Mouse (Mus musculus): ENCODE measurements at regions not wholly inside any gene's neighbourhood (a gene's known extent, or its start where the extent isn't known, plus 50 kb on each side); places are given as distances from the start of the nearest gene placed in this dataset.

- H3K27me3 ChIP-seq (ENCODE audit: control insufficient read depth, insufficient read depth, low read length), result no peaks in the 10 kb centered on the region
- H3K27ac ChIP-seq (ENCODE audit: control insufficient read depth, insufficient read depth, low read length), result no peak overlapping the region
- no peaks in the 10 kb centered on the region for H3K4me1 ChIP-seq (replicated peaks; ENCODE audit: control insufficient read depth, insufficient read depth, low read length)
- TF ChIP-seq POLR2A (IDR thresholded peaks at IDR 0.05; ENCODE audit: control insufficient read depth, extremely low read depth, insufficient read depth, low read length, poor library complexity) (no peak), CTCF (IDR thresholded peaks at IDR 0.05; ENCODE audit: borderline replicate concordance, control insufficient read depth, extremely low read depth, insufficient read depth, low read length, poor library complexity) (no peak)
- no peak for DNase-seq
- 84% methylated on average over 3 of the region's 3 CpGs for WGBS
- no peaks in the 10 kb centered on the region for H3K36me3 ChIP-seq (ENCODE audit: control insufficient read depth, insufficient read depth, low read length)
- H3K4me3 ChIP-seq (ENCODE audit: control insufficient read depth, insufficient read depth, low read length), result no peak overlapping the region
Measured at GRCm38 (mm10) chr15:62448116-62448515, 1396.9 kb downstream of the Gsdmc2 start.

- Histone ChIP-seq H3K4me3 (ENCODE audit: control insufficient read depth, insufficient read depth, low read length) (no peak overlapping the region), H3K27me3 (ENCODE audit: control insufficient read depth, insufficient read depth, low read length) (no peaks in the 10 kb centered on the region), H3K36me3 (ENCODE audit: control insufficient read depth, insufficient read depth, low read length) (no peaks in the 10 kb centered on the region), H3K27ac (ENCODE audit: control insufficient read depth, insufficient read depth, low read length) (no peak overlapping the region), H3K4me1 (replicated peaks; ENCODE audit: control insufficient read depth, insufficient read depth, low read length) (no peaks in the 10 kb centered on the region)
- 83% methylated on average over 5 of the region's 5 CpGs for WGBS
- no peak for DNase-seq
- TF ChIP-seq CTCF (IDR thresholded peaks at IDR 0.05; ENCODE audit: borderline replicate concordance, control insufficient read depth, extremely low read depth, insufficient read depth, low read length, poor library complexity) (no peak), POLR2A (IDR thresholded peaks at IDR 0.05; ENCODE audit: control insufficient read depth, extremely low read depth, insufficient read depth, low read length, poor library complexity) (no peak)
Measured at GRCm38 (mm10) chr15:62439211-62439610, 1405.8 kb downstream of the Gsdmc2 start.

- Histone ChIP-seq H3K4me1 (replicated peaks; ENCODE audit: control insufficient read depth, insufficient read depth, low read length) (no peaks in the 10 kb centered on the region), H3K36me3 (ENCODE audit: control insufficient read depth, insufficient read depth, low read length) (no peaks in the 10 kb centered on the region), H3K27me3 (ENCODE audit: control insufficient read depth, insufficient read depth, low read length) (no peaks in the 10 kb centered on the region), H3K4me3 (ENCODE audit: control insufficient read depth, insufficient read depth, low read length) (no peak overlapping the region), H3K27ac (ENCODE audit: control insufficient read depth, insufficient read depth, low read length) (no peak overlapping the region)
- no peak for DNase-seq
- WGBS, result 96% methylated on average over 5 of the region's 5 CpGs
- TF ChIP-seq POLR2A (IDR thresholded peaks at IDR 0.05; ENCODE audit: control insufficient read depth, extremely low read depth, insufficient read depth, low read length, poor library complexity), result no peak
- no peak for TF ChIP-seq CTCF (IDR thresholded peaks at IDR 0.05; ENCODE audit: borderline replicate concordance, control insufficient read depth, extremely low read depth, insufficient read depth, low read length, poor library complexity)
Measured at GRCm38 (mm10) chr15:62436631-62437030, 1408.3 kb downstream of the Gsdmc2 start.

DNA sequence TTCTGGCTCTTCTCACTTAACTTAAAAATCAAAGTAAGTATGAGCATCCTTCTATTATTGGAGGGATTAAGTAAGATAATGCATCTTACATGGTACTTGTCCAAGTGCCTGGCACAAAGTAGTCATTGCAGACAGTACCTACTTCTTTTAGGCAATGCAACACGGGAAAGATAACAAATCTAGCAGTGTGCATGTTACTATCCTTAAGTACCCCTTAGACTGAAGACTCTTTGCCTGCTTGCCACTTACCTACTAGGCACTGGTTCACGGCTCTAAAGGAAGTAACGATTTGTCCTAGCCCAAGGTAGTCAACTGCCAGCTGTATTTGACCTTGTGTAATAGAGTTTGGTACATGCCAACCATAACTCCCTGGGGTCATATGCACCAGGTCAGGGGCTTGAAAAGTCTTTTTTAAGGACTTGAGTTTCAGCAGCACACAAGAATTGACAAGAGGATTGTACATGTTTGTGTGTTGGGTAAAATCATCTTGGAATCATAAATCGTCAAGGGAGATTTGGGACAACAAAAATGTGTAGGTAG, 1409.8 kb downstream of the Gsdmc2 start:
- DNase-seq, result no peak
- no peak for TF ChIP-seq POLR2A (IDR thresholded peaks at IDR 0.05; ENCODE audit: control insufficient read depth, extremely low read depth, insufficient read depth, low read length, poor library complexity)
- no peak for TF ChIP-seq CTCF (IDR thresholded peaks at IDR 0.05; ENCODE audit: borderline replicate concordance, control insufficient read depth, extremely low read depth, insufficient read depth, low read length, poor library complexity)
- Histone ChIP-seq H3K27me3 (ENCODE audit: control insufficient read depth, insufficient read depth, low read length) (no peaks in the 10 kb centered on the region), H3K27ac (ENCODE audit: control insufficient read depth, insufficient read depth, low read length) (no peak overlapping the region), H3K4me1 (replicated peaks; ENCODE audit: control insufficient read depth, insufficient read depth, low read length) (no peaks in the 10 kb centered on the region), H3K4me3 (ENCODE audit: control insufficient read depth, insufficient read depth, low read length) (no peak overlapping the region), H3K36me3 (ENCODE audit: control insufficient read depth, insufficient read depth, low read length) (no peaks in the 10 kb centered on the region)
- WGBS, result 97% methylated on average over 4 of the region's 4 CpGs

GRCm38 (mm10) chr15:62432742-62433245, 1412.2 kb downstream of the Gsdmc2 start:
- H3K27ac ChIP-seq (ENCODE audit: control insufficient read depth, insufficient read depth, low read length), result no peak overlapping the region
- H3K36me3 ChIP-seq (ENCODE audit: control insufficient read depth, insufficient read depth, low read length), result no peaks in the 10 kb centered on the region
- no peak for DNase-seq
- no peak overlapping the region for H3K4me3 ChIP-seq (ENCODE audit: control insufficient read depth, insufficient read depth, low read length)
- no peaks in the 10 kb centered on the region for H3K27me3 ChIP-seq (ENCODE audit: control insufficient read depth, insufficient read depth, low read length)
- 97% methylated on average over 1 of the region's 1 CpGs for whole genome bisulfite sequencing
- TF ChIP-seq CTCF (IDR thresholded peaks at IDR 0.05; ENCODE audit: borderline replicate concordance, control insufficient read depth, extremely low read depth, insufficient read depth, low read length, poor library complexity) (no peak), POLR2A (IDR thresholded peaks at IDR 0.05; ENCODE audit: control insufficient read depth, extremely low read depth, insufficient read depth, low read length, poor library complexity) (no peak)
- no peaks in the 10 kb centered on the region for H3K4me1 ChIP-seq (replicated peaks; ENCODE audit: control insufficient read depth, insufficient read depth, low read length)

GRCm38 (mm10) chr15:62431150-62431678, 1413.8 kb downstream of the Gsdmc2 start:
- WGBS, result 88% methylated on average over 1 of the region's 1 CpGs

More at GRCm38 (mm10) chr15:62431150-62431678, 1413.8 kb downstream of the Gsdmc2 start:
- Histone ChIP-seq H3K4me3 (ENCODE audit: control insufficient read depth, insufficient read depth, low read length) (no peak overlapping the region), H3K27ac (ENCODE audit: control insufficient read depth, insufficient read depth, low read length) (no peak overlapping the region), H3K4me1 (replicated peaks; ENCODE audit: control insufficient read depth, insufficient read depth, low read length) (no peaks in the 10 kb centered on the region), H3K27me3 (ENCODE audit: control insufficient read depth, insufficient read depth, low read length) (no peaks in the 10 kb centered on the region), H3K36me3 (ENCODE audit: control insufficient read depth, insufficient read depth, low read length) (no peaks in the 10 kb centered on the region)
- DNase-seq, result no peak
- TF ChIP-seq POLR2A (IDR thresholded peaks at IDR 0.05; ENCODE audit: control insufficient read depth, extremely low read depth, insufficient read depth, low read length, poor library complexity), result no peak
- no peak for TF ChIP-seq CTCF (IDR thresholded peaks at IDR 0.05; ENCODE audit: borderline replicate concordance, control insufficient read depth, extremely low read depth, insufficient read depth, low read length, poor library complexity)
